ENCODE assay signal across 19 mouse cellular contexts in genomic region chr3:121186925-121187324, GRCm38 (mm10). TPM values are rescaled to one million over a fixed set of nuclear protein-coding genes. Genes with fewer than 3 reads are reported as not detected.
A peak's percentile ranks its signal among the peaks of the same experiment; 100 is the strongest.
DNase-seq lines count a peak whose midpoint lies in the region; ATAC-seq and TF ChIP-seq lines count a peak whose summit lies in the region.
"Had no signal": no experiment of that assay in that cellular context is flagged by ENCODE, and none has a peak within 500 bp of the region (broad histone marks: within the 10 kb centered on the region; RNA-seq: fewer than 3 reads in every experiment).

No protein-coding gene starts in this region.

- H3K4me1 ChIP-seq in liver, adult 2 months (ENCODE audit: control insufficient read depth, insufficient read depth, low read length), result peaks cover 16% of the 10 kb centered on the region
- H3K4me1 ChIP-seq in liver, embryonic 11.5 days (replicated peaks; ENCODE audit: control insufficient read depth, insufficient read depth, low read length), result 0 out of 2 replicates have a peak, but pooled peaks cover 2% of the 10 kb centered on the region
- peaks cover 5% of the 10 kb centered on the region; the same call in 1 of the 2 replicates for H3K4me1 ChIP-seq in lung, embryonic 16.5 days (replicated peaks; ENCODE audit: control insufficient read depth, insufficient read depth, low read length)
- no peaks in the 10 kb centered on the region; the same call in 1 of the 2 replicates for H3K4me1 ChIP-seq in lung, adult 2 months (ENCODE audit: control insufficient read depth, insufficient read depth, low read length)
- H3K4me1 ChIP-seq: embryonic facial prominence, embryonic 12.5 days; forebrain, embryonic 13.5 days; hindbrain, embryonic 15.5 days had no signal

- H3K36me3 ChIP-seq in liver, adult 2 months (ENCODE audit: control insufficient read depth, insufficient read depth, low read length), result no peaks in the 10 kb centered on the region
- no peaks in the 10 kb centered on the region for H3K36me3 ChIP-seq in liver, embryonic 11.5 days (ENCODE audit: control insufficient read depth, insufficient read depth, low read length)
- no peaks in the 10 kb centered on the region for H3K36me3 ChIP-seq in lung, embryonic 16.5 days (ENCODE audit: control insufficient read depth, insufficient read depth, low read length)
- H3K36me3 ChIP-seq: embryonic facial prominence, embryonic 12.5 days; heart, embryonic 15.5 days; hindbrain, embryonic 15.5 days had no signal

- peak; percentile 99 for DNase-seq in liver, adult 2 months (ENCODE audit: extremely low read depth, low read depth, low spot score)
- no peak for DNase-seq in liver, embryonic 11.5 days (ENCODE audit: low spot score)
- DNase-seq in lung, adult 2 months, result no peak
- DNase-seq in lung, postnatal 25 days (ENCODE audit: low spot score), result peak; percentile 78
- no peak for DNase-seq in kidney, adult 11 months
- DNase-seq: adrenal gland, postnatal 10 days; cerebellum, adult 11 months; cerebellum, adult 8-10 months; cerebellum, postnatal 14 days; embryo, embryonic 11 days; gastrocnemius, postnatal 36 days; heart, adult 18-20 months had no signal

- no peak overlapping the region for H3K4me2 ChIP-seq in liver, embryonic 11.5 days
- peak overlapping the region; percentile 35 for H3K4me2 ChIP-seq in lung, embryonic 16.5 days (ENCODE audit: low read depth, low read length)
- H3K4me2 ChIP-seq: embryonic facial prominence, embryonic 12.5 days; forebrain, embryonic 13.5 days; heart, embryonic 11.5 days; heart, embryonic 15.5 days; hindbrain, embryonic 15.5 days had no signal

- TF ChIP-seq CTCF in liver, adult 2 months (IDR thresholded peaks at IDR 0.05; ENCODE audit: low read depth, low read length), result no peak
- TF ChIP-seq CTCF in lung, adult 2 months (IDR thresholded peaks at IDR 0.05; ENCODE audit: insufficient read depth, low read length), result no peak

- H3K27ac ChIP-seq in liver, adult 2 months (replicated peaks; ENCODE audit: insufficient read depth, low read depth, low read length), result no peak overlapping the region; the same call in 1 of the 2 replicates
- no peak overlapping the region for H3K27ac ChIP-seq in liver, embryonic 11.5 days (ENCODE audit: low read depth, low read length)
- H3K27ac ChIP-seq in lung, embryonic 16.5 days (ENCODE audit: low read length), result no peak overlapping the region
- H3K27ac ChIP-seq: embryonic facial prominence, embryonic 12.5 days; forebrain, embryonic 13.5 days; heart, embryonic 15.5 days; hindbrain, embryonic 15.5 days had no signal

- no peak for TF ChIP-seq POLR2A in liver, adult 2 months (IDR thresholded peaks at IDR 0.05; ENCODE audit: extremely low read depth, insufficient read depth, low read length)
- no peak for TF ChIP-seq POLR2A in lung, adult 2 months (IDR thresholded peaks at IDR 0.05; ENCODE audit: borderline replicate concordance, extremely low read depth, low read depth, low read length)

- H3K9me3 ChIP-seq in liver, embryonic 11.5 days (ENCODE audit: control insufficient read depth, low read length), result no peaks in the 10 kb centered on the region
- no peaks in the 10 kb centered on the region for H3K9me3 ChIP-seq in lung, embryonic 16.5 days (ENCODE audit: control insufficient read depth, low read length)
- H3K9me3 ChIP-seq: embryonic facial prominence, embryonic 12.5 days; heart, embryonic 15.5 days; hindbrain, embryonic 15.5 days had no signal

- ATAC-seq in liver, embryonic 11.5 days (replicated peaks; ENCODE audit: low FRiP score), result no peak
- peak; percentile 64; the same call in 1 of the 2 replicates for ATAC-seq in lung, embryonic 16.5 days (ENCODE audit: low read depth)
- ATAC-seq in activated CD4-positive, CD25-positive, alpha-beta regulatory T cell, adult 4 months, result no peak
- ATAC-seq: forebrain, embryonic 13.5 days had no signal

- WGBS in liver, adult 2 months, result 7% methylated on average over 3 of the region's 3 CpGs
- WGBS in liver, embryonic 11.5 days, result 93% methylated on average over 3 of the region's 3 CpGs
- WGBS in lung, embryonic 16.5 days, result 35% methylated on average over 3 of the region's 3 CpGs
- WGBS in lung, adult 2 months, result 54% methylated on average over 3 of the region's 3 CpGs

- no peak overlapping the region for H3K9ac ChIP-seq in liver, adult 2 months (ENCODE audit: low read depth, low read length)
- no peak overlapping the region for H3K9ac ChIP-seq in liver, embryonic 11.5 days (ENCODE audit: low read depth, low read length)
- H3K9ac ChIP-seq in lung, embryonic 16.5 days (ENCODE audit: low read length), result no peak overlapping the region
- H3K9ac ChIP-seq: embryonic facial prominence, embryonic 12.5 days; forebrain, embryonic 13.5 days; heart, embryonic 15.5 days; hindbrain, embryonic 15.5 days had no signal

- H3K79me2 ChIP-seq in liver, adult 2 months (ENCODE audit: control insufficient read depth, insufficient read depth, low read length), result no peaks in the 10 kb centered on the region; the same call in 1 of the 2 replicates

- H3K27me3 ChIP-seq in liver, adult 2 months (ENCODE audit: control insufficient read depth, insufficient read depth, low read length), result no peaks in the 10 kb centered on the region
- no peaks in the 10 kb centered on the region for H3K27me3 ChIP-seq in liver, embryonic 11.5 days (replicated peaks; ENCODE audit: control insufficient read depth, insufficient read depth, low read length)
- H3K27me3 ChIP-seq in lung, embryonic 16.5 days (ENCODE audit: control insufficient read depth, insufficient read depth, low read depth, low read length), result peaks cover 2% of the 10 kb centered on the region; the same call in 1 of the 2 replicates
- H3K27me3 ChIP-seq: embryonic facial prominence, embryonic 12.5 days; forebrain, embryonic 13.5 days; heart, embryonic 15.5 days; hindbrain, embryonic 15.5 days had no signal

- no peak overlapping the region for H3K4me3 ChIP-seq in liver, adult 2 months (ENCODE audit: insufficient read depth, low read depth, low read length)
- no peak overlapping the region for H3K4me3 ChIP-seq in liver, embryonic 11.5 days (ENCODE audit: low read depth, low read length)
- H3K4me3 ChIP-seq in lung, embryonic 16.5 days (ENCODE audit: low read length), result no peak overlapping the region
- H3K4me3 ChIP-seq in lung, adult 2 months (replicated peaks; ENCODE audit: extremely low read depth, low read depth, low read length), result no peak overlapping the region
- H3K4me3 ChIP-seq: embryonic facial prominence, embryonic 12.5 days; forebrain, embryonic 13.5 days; heart, embryonic 15.5 days; hindbrain, embryonic 15.5 days had no signal

RNA-seq across cellular contexts. Expression of gene Rwdd3, which starts 15.4 kb away (rescaled TPM):
- total RNA-seq in liver, adult 2 months (2014; rRNA removed), result 10.5 and 12.9 TPM in 2 replicates
- 2.5 and 3.5 TPM in 2 replicates for polyA plus RNA-seq in liver, adult 2 months (2012; rRNA removed)
- 2.9 and 3.7 TPM in 2 replicates for polyA plus RNA-seq in liver, embryonic 11.5 days (2014; fragmentation: Nextera tagmentation; extraction: Ambion mirVana)
- polyA plus RNA-seq in lung, embryonic 16.5 days (2015; fragmentation: Nextera tagmentation; extraction: Ambion mirVana), result 5.0 and 5.1 TPM in 2 replicates
- 1.6 and 3.3 TPM in 2 replicates for polyA plus RNA-seq in lung, adult 2 months (2012; rRNA removed)
- 10 to 100 TPM in 1 of 2 experiments, 1 to 10 TPM in 1; 7.0 to 16.4 TPM for polyA plus RNA-seq in activated CD4-positive, CD25-positive, alpha-beta regulatory T cell, adult 4 months (2017; shearing (Covaris generic))

Comparison
In these comparisons a context has a peak if more than half of its experiments do, and no peak if none do; other contexts are left out.
1. DNase-seq: peak in liver, adult 2 months (single experiment) and lung, postnatal 25 days (single experiment); none in liver, embryonic 11.5 days (single experiment), lung, adult 2 months (single experiment) and kidney, adult 11 months (single experiment).